26 mouse cellular contexts compared by ENCODE assay signal in genomic region chr14:57699016-57699415, GRCm38 (mm10). TPM values are rescaled to one million over a fixed set of nuclear protein-coding genes. Genes with fewer than 3 reads are reported as not detected.
A peak's percentile ranks its signal among the peaks of the same experiment; 100 is the strongest.
DNase-seq lines count a peak whose midpoint lies in the region; TF ChIP-seq lines count a peak whose summit lies in the region.
"Had no signal": no experiment of that assay in that cellular context is flagged by ENCODE, and none has a peak within 500 bp of the region (broad histone marks: within the 10 kb centered on the region; RNA-seq: fewer than 3 reads in every experiment).

No protein-coding gene starts in this region.

- H3K27ac ChIP-seq in heart, embryonic 10.5 days = no peak overlapping the region

- 86% methylated on average over 10 of the region's 10 CpGs for WGBS in heart, embryonic 10.5 days

- no peaks in the 10 kb centered on the region for H3K9me3 ChIP-seq in heart, embryonic 10.5 days
- H3K9me3 ChIP-seq in E14TG2a.4 (ENCODE audit: low read length) = no peaks in the 10 kb centered on the region
- H3K9me3 ChIP-seq: G1E had no signal

- peak; percentile 66 for DNase-seq in heart, adult 11 months
- no peak for DNase-seq in heart, postnatal 4 days
- DNase-seq in heart, embryonic 10.5 days (ENCODE audit: low spot score) = peak; percentile 51
- DNase-seq in heart, adult 9 months (ENCODE audit: low spot score in 2 of 2) = no peak
- DNase-seq in right cerebral cortex, adult 18-20 months = no peak
- DNase-seq: adrenal gland, adult 2 months; adrenal gland, adult 8-10 months; adrenal gland, postnatal 10 days; adrenal gland, postnatal 14 days; adrenal gland, postnatal 25 days; adrenal gland, postnatal 36 days; B cell, adult 2 months; cerebellum, adult 11 months; cerebellum, adult 11-12 months; cerebellum, adult 18-20 months; cerebellum, adult 2 months had no signal

- no peak for TF ChIP-seq CTCF in E14TG2a.4 (conservative IDR thresholded peaks at IDR 0.05; ENCODE audit: low read length)

- H3K36me3 ChIP-seq in heart, embryonic 10.5 days = peaks cover 81% of the 10 kb centered on the region
- H3K36me3 ChIP-seq in E14TG2a.4 (ENCODE audit: insufficient read depth, low read length) = no peaks in the 10 kb centered on the region

- no peaks in the 10 kb centered on the region for H3K27me3 ChIP-seq in heart, embryonic 10.5 days (ENCODE audit: insufficient read depth, poor library complexity, severe bottlenecking)
- peaks cover 45% of the 10 kb centered on the region for H3K27me3 ChIP-seq in E14TG2a.4 (ENCODE audit: insufficient read depth, low read length)
- H3K27me3 ChIP-seq: CH12.LX, Patski had no signal

- no peaks in the 10 kb centered on the region for H3K4me1 ChIP-seq in heart, embryonic 10.5 days
- H3K4me1 ChIP-seq in E14TG2a.4 (replicated peaks; ENCODE audit: low read depth, low read length) = peaks cover 61% of the 10 kb centered on the region

- no peak overlapping the region for H3K4me3 ChIP-seq in heart, embryonic 10.5 days
- H3K4me3 ChIP-seq in E14TG2a.4 (replicated peaks; ENCODE audit: low read length) = peak overlapping the region; percentile 77

RNA-seq across cellular contexts. Expression of gene Xpo4, which starts 33.8 kb away (rescaled TPM):
- total RNA-seq in heart, postnatal 4 days (2021) = 10 to 100 TPM; 19.9 to 21.9 TPM
- polyA plus RNA-seq in heart, embryonic 10.5 days (2016; fragmentation: Nextera tagmentation; extraction: Ambion mirVana) = 23.5 and 24.9 TPM in 2 replicates

RNA-seq across cellular contexts. Expression of gene Gm49361, which starts 46.9 kb away (rescaled TPM):
- under 1 TPM; 0.36 to 0.50 TPM for total RNA-seq in heart, postnatal 4 days (2021)
- polyA plus RNA-seq in heart, embryonic 10.5 days (2016; fragmentation: Nextera tagmentation; extraction: Ambion mirVana) = not detected in 2 replicates
- total RNA-seq: adrenal gland, postnatal 25 days; CH12.LX; ES-E14; G1E; MEL had no signal
- polyA plus RNA-seq: activated CD4-positive, CD25-positive, alpha-beta regulatory T cell, adult 4 months; adrenal gland, adult 2 months; brain, embryonic 14.5 days; C2C12; CD4-positive, CD25-positive, alpha-beta regulatory T cell, adult 4 months; cerebellum, adult 2 months; G1E; Patski had no signal

RNA-seq across cellular contexts. Expression of gene Lats2, which starts 59.2 kb away (rescaled TPM):
- 10 to 100 TPM; 53.8 to 56.0 TPM for total RNA-seq in heart, postnatal 4 days (2021)
- 19.6 and 25.0 TPM in 2 replicates for polyA plus RNA-seq in heart, embryonic 10.5 days (2016; fragmentation: Nextera tagmentation; extraction: Ambion mirVana)

Comparison
In these comparisons a context has a peak if more than half of its experiments do, and no peak if none do; other contexts are left out.
1. DNase-seq: peak in heart, adult 11 months (single experiment) and heart, embryonic 10.5 days (single experiment); none in heart, postnatal 4 days (single experiment), heart, adult 9 months (0 of 2) and right cerebral cortex, adult 18-20 months (single experiment).